Mouse (Mus musculus) lung, postnatal 25 days (tissue): ENCODE measurements at regions not wholly inside any gene's neighbourhood (a gene's known extent, or its start where the extent isn't known, plus 50 kb on each side); places are given as distances from the start of the nearest gene placed in this dataset.

ENCODE experiments used
- DNase-seq: peaks from one replicate; pipeline ENCODE4 v3.0.0; 2022; ENCODE audit warnings: low spot score

DNA sequence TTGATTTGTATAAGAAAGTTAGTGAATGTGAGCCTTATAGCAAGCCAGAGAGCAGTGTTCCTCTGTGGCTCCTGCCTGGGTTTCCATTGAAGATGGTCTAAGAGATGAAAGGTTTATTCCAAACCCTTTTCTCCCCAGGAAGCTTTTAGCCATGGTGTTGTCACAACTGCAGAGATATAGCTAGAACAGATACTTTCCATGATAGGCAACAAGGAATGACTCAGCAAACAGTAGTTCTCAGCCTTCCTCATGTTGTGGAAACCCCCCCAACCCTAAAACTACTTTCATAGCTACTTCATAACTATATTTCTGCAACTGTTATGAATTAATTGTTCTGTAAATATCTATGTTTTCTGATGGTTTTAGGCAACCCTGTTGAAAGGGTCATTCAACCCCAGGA is 53.5 kb upstream of the Ercc6l2 start:
- DNase-seq, result no peak
